Mouse (Mus musculus): Measurements from ENCODE around the gene Tbx15.
"Not testable (repeated sequence)": the region's sequence is repeated elsewhere in the genome, so short reads cannot be mapped to it uniquely, and the experiment has no call there.

The Tbx15 gene

GRCm38 (mm10) chr3:99277973-99278580 lies 37.9 kb downstream of the Tbx15 start:
- DNase-seq, result no peak

GRCm38 (mm10) chr3:99279718-99280117 lies 39.5 kb downstream of the Tbx15 start:
- DNase-seq, result no peak

DNA sequence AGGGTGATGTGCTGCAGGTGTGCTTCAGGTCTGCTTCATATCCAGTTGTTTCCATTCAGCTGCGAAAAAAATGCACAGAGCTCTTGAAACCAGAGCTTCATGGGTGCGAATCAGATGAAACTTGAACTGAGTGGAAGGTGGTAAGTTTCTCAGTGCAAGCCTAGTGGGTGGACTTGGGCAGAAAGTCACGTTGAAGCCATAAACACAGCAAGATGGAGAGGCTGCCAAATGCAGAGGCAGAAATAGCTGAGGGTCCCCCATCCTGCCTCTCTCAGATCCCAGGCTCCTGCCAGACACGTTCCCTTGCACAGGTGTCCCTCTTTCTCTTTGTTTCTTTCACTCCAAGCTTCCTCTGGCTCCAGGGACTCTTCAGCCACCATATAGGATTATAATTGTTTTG lies 41.3 kb downstream of the Tbx15 start:
- DNase-seq, result no peak

DNA sequence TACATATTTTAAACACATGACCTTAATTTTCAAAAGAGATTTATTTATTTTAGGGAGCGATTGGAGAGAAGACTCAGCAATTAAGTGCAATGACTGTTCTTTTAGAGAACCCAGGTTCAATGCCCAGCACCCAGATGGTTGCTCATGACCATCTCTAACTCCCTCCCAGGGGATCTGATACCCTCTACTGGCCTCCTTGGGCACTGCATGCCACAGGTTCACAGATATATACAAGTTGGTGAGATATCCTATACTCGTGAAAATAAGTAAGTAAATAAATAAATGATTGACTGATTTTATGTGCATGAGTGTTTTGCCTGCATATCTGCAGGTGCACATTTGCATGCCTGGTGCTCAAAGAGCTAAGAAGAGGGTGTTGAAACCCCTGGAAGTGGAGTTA lies 48.1 kb downstream of the Tbx15 start:
- peak in 1 of 2 experiments; percentile 5 for DNase-seq

DNA sequence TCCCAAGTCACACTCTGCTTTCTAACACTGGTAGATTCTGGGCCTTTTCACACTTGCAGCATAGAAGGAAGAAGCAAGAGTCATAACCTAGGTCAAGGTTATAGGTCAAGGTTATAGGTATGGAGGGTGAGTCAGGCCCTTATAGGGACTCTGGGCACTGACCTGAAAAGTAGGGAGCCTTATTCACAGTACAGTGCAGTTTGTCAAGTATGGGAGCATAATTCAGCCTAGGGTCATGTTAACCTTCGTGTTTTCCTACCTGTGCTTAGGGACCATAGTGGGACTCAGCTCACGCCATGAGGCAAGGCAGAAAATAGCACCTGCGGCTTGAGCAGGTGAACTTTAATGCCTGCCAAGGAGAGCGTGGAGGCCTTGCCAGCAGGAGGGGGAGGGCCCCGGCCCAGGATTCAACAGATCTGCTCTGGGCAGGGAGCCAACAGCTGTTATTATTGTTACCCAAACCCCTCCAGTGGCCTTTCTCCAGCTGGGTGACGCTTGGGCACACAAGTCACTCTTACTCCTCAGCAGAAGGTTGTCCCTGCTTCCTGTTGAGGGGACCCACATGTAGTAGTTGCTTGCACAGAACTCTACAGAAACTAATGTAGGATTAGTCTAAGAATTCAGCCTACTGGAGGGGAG lies 50.0 kb downstream of the Tbx15 start:
- peak; percentile 72 to 83 for DNase-seq

DNA sequence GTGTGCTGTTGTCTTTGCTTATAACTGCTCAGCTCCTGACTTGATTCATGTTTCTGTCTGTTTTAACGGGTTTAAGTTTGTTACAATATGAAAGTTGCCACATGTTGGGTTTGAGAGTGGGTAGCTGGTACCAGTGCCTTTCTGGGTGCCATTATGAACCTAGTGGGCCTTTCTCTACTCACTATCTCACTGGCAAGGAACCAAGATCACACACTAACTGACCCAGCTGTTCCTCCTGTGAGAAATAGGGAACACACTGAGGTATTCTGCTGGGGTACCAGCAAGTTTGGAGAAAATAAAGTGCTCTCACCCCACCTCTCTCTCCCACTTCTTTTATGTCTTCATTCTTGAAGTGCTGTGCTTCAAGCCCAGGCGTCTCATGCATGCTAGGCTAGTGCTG lies 50.7 kb downstream of the Tbx15 start:
- DNase-seq, result no peak

- no peak for DNase-seq
These were observed 51.2 kb downstream of the Tbx15 start for GRCm38 (mm10) chr3:99291386-99291785.

GRCm38 (mm10) chr3:99292531-99292931 lies 52.4 kb downstream of the Tbx15 start:
- DNase-seq, result peak in 1 of 2 experiments; percentile 21

- DNase-seq, result not testable (repeated sequence)
These were observed 54.0 kb downstream of the Tbx15 start for GRCm38 (mm10) chr3:99294209-99294608.

- DNase-seq, result no peak
These were observed 55.1 kb downstream of the Tbx15 start for GRCm38 (mm10) chr3:99295301-99295700.

DNA sequence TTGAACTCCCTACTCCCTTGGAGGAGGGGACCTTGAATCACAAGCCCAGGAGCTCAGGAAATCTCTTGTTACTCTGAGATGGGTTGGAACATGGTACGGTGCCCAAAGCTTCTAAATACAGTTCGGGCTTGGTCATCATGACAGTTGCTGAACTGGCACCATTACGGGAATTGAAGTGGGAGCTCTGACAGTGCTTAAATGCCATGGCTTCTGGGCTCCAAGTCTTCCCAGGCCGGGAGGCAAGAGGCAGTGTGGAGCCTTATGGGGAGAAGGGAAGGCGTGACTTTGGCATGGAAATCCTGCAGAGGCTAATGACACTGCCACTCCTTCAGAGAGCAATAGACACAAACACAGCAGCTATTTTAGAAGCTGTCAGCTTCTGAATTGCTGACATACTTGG lies 56.0 kb downstream of the Tbx15 start:
- no peak for DNase-seq

GRCm38 (mm10) chr3:99300846-99301245 lies 60.7 kb downstream of the Tbx15 start:
- DNase-seq, result no peak

DNA sequence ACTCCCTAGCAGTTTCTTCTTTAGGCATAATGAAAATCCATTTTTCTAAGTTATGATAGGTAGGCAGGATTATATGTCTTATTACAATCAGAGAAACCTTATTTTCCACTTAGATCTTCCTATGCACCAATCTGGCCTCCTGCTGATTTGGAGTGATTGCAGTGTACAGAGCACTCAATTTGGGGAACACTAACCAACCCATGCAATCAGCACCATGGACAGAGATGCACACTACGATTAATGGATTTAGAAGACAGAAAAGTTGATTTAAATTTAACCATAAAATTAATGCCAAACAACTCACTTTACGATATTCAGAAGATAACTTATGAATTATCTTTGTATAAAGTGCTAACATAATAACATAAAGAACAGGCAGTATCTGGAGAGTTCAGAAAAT lies 70.7 kb downstream of the Tbx15 start:
- DNase-seq, result peak; percentile 52 to 56

DNA sequence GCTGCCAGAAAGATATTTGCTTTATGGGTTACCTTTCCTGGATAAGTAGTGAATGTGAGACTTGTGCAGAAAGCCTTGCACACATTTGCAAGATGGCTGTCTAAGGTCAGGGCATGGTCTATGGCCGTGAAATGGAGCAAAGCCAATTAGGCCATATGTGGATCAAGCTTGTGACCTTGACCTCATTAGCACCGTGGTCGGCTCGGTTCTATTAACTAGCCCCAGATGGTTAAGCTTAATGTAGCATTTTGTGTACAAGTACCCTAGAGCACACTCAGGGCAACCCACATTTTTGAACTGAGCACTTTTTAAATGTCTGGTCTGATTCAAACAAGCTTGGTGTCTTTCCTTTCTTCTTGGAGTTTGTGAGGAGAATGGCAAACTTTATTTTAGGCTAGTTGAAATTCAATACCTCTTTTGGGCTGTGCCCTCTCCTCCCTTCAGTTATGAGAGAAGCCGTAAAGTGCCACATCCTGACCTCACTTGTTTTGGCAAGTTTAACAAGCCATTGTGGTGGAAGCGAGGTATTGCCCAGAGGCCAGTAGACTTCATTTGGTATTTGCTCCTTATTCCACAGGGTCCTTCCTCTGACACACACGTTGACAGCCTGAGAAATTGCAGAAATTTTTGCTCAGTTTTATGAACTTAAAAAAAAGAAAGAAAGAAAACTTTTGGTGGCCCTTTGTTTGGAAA lies 71.9 kb downstream of the Tbx15 start:
- DNase-seq, result no peak

DNA sequence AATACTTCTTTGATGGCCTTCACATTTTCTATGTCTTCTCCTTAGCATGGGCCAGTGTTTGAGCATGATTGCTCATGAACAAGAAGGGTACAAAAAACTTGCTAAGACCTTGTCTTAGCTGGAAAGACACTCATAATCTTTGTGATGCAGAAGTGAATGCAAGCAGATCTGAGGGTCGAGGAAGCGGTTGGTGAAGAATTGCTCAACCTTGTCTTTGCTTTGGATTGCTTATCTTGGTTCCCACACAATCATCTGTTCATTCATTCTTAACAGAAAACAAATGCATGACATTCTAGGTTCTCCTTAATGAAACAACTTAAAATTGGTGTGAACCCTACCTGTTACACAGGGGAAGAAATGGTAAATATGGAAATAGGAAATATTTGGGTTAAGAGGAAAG lies 82.2 kb downstream of the Tbx15 start:
- DNase-seq, result no peak

DNA sequence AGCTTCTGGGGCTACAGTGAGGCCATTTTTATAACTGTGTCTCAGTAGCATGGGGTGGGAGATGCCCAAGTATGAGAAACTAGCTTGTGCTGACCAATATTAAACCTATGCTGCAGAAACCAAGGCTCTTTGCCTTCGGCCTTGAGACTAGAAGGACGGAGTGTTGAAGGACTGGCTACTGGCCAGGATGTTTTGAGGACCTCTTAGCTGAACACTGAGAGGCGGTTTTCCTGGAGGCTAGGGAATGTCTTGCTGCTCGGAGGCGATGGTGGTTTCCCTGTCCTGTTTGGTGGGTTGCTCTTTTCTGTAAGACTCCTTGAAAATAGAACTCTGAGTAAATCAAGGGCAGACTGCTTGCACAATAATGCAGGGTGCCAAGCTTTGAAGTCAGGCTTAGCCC lies 89.1 kb downstream of the Tbx15 start:
- DNase-seq, result no peak

DNA sequence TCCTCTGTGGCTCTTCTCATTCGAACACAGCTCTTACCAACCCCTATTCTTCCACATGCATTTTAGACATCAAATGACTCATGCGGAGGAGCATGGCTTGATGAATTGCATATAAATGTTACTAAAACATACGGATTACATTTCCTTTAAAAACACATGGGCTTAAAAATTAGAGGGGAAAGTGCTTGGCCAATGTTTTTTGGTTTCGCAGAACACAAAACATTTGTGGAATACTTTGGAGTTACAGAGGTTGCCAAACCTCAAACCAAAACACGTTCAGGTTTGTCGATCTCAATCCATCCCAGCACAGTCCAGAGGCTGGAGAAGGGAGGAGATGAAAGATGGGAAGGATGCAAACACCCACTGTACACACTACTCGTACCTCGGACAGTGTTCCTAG lies 90.9 kb downstream of the Tbx15 start:
- no peak for DNase-seq

DNA sequence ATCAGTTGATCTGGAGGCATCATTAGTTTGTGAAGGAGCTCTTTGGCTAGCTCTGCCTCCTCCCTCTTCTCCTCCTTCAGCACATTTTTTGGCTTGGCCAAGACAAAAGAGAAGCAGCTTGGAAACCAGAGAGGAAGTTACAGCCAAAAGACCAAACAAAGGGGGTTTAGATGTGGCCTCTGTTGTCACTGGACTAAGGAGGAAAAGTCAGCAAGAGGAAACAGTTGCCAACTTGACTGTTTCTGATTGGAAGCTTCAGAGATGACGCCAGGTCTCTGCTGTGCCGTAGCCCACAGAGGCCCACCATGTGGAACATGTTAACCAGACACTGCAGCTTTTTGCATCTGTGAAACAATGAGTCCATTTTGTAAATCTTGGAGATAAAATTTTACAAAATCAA lies 96.7 kb downstream of the Tbx15 start:
- DNase-seq, result no peak

DNA sequence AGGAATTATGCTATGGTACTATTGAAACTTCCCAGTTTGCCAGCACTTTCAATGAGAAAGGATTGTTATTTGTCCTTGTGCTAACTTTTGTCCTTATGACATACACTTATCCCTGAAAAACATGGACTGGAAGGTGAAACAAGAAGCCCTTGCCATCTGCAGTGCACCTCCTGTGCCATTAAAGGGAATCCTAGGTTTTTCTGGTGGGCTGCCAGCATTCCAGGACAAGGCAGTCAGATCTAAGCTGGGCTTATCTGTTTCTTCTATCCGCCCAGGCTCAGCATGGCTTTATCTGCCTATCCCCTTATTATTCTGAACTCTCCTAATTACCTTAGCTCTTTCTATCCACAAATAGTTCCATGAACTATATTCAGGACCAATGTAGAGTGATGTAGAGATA lies 98.6 kb downstream of the Tbx15 start:
- no peak for DNase-seq

DNA sequence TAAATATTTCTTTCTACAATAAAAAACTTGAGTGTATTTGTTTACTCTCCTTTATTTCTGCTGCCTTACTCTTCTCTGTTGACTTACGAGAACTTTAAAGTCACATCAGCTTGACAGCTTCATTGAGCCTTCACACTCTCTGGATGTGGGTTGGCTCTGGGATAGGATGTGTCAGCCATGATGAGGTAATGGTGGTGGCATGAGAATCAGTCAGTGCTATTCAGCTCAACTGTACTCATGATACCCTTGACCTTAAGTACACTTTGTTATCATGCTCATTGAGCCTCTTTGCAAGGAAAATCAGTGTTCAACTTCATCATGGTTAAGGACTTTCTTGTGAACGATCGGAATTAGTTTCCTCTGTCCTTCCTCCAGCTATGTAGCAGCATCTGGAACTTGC lies 99.8 kb downstream of the Tbx15 start:
- DNase-seq, result no peak

DNA sequence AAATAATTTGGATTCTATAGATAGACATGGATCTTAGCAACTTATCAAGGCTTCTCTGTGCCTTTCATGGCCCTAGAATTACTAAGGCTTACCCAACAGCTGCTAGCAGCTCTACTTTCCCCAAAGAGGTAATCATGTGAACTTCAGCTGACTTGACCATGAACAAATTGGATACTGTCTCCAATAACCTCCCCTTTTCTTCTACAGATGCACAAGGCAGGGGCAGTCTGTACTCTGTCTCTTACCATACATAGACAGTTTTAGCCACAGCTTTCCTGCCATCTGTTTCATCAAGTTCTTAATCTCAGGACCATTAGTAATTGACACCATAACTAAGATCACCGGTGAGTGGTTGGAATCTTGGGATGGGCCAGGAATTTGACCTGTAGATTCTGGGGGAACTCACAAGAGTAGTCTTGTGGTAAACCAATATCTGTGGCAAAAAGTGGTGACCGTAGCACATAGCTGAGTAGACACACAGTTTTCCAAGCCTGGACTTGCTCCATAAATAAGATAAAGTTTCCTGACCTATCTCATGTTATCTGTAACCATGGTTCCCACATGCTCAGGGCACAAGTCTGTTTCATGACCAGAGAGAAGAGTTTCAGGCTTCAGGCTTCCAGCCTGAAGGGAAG lies 139.6 kb downstream of the Tbx15 start:
- no peak for DNase-seq

DNA sequence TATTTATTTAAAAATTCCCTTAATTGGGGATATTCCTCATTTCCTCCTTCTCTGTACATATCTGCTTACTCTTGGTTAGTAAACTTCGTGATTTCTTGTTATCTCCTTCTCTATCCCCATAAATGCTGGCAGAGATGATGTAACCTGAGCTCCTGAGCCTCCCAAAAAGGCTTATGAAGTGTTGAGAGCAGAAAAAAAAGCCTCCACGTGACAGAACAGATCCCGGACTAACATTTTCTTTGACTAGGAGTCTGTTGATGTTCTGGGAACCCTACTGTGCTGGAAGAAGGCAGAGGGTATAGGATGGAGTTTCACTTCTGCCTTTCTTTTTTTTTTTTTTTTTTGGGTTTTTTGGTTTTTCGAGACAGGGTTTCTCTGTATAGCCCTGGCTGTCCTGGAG lies 146.9 kb downstream of the Tbx15 start:
- DNase-seq, result no peak

All from kidney, postnatal 4 days (tissue).